Mouse (Mus musculus): ENCODE results near the gene C330021F23Rik.

- TF ChIP-seq CTCF (IDR thresholded peaks at IDR 0.05; ENCODE audit: low read depth) (no peak), EP300 (IDR thresholded peaks at IDR 0.05; ENCODE audit: low read depth) (no peak)
Measured at GRCm38 (mm10) chr8:3531936-3532335, 35.9 kb upstream of the C330021F23Rik start.
